Mouse (Mus musculus): ENCODE measurements around the gene Twf1.

Gene Twf1

GRCm38 (mm10) chr15:94574566-94575268, 15.0 kb downstream of the Twf1 start:
- in situ Hi-C loops (cut with MseI, MboI), result no loop called here

DNA sequence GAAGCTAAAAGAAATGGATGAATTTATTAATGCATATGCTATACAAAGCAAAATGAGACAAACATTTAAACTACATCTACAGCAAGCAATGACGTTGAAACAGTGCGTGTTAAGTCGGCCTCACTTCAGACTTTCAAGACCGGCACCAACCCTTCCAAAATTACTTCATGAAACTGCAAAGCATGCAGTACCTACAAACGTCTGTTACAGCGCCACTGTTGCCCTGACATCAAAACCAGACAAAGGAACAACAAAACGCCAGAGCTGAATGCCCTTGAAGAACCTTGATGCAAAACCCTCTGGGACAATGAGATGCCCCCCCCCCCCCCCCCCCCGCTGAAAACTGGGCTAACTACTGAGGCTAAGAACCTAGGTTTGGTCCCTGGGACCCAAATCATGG, 16.9 kb downstream of the Twf1 start:
- in situ Hi-C loops (cut with MseI, MboI), result no loop called here

DNA sequence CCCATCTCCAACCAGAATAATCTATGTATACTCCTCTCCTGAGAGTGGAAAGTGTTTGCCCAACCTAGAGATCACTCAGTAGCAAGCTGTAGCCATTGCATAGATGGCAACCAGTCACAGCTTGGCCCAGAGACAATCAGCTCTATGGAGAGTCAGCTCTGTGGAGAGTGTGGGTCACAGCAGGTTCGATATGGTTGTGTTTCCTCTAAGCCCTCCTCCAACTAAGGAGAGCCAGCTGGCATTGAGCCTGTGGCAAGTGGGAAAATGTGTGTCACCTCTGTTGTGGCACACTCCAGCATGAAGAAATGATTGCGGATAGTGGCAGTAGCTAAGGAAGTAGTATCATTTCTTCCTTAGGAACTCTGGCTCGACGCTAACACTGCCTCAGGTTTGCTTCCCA, 18.2 kb downstream of the Twf1 start:
- in situ Hi-C loops (cut with MseI, MboI), result no loop called here

- in situ Hi-C loops (cut with MseI, MboI), result no loop called here
Measured at GRCm38 (mm10) chr15:94568496-94569182, 21.1 kb downstream of the Twf1 start.

- in situ Hi-C loops (cut with MseI, MboI), result no loop called here
Measured at GRCm38 (mm10) chr15:94565854-94566253, 23.8 kb downstream of the Twf1 start.

DNA sequence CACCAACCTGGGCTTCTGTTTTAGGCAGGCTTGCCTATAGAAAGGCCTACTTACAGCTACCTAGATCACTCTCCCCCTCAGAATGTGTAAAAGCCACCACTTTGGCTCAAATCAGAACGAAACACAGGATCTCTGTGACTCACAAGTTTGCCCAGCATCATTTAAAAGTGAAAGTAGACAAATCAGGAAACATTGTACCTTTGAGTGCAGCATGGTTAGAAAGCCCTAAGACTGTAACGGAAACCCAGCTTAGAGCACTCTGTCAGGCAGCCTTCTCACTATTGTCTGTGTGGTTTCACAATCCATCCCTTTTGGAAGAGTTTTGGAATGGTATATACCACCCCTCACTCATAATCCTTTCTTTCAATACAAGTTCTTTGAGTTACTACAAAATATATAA, 24.8 kb downstream of the Twf1 start:
- in situ Hi-C loops (cut with MseI, MboI), result no loop called here

DNA sequence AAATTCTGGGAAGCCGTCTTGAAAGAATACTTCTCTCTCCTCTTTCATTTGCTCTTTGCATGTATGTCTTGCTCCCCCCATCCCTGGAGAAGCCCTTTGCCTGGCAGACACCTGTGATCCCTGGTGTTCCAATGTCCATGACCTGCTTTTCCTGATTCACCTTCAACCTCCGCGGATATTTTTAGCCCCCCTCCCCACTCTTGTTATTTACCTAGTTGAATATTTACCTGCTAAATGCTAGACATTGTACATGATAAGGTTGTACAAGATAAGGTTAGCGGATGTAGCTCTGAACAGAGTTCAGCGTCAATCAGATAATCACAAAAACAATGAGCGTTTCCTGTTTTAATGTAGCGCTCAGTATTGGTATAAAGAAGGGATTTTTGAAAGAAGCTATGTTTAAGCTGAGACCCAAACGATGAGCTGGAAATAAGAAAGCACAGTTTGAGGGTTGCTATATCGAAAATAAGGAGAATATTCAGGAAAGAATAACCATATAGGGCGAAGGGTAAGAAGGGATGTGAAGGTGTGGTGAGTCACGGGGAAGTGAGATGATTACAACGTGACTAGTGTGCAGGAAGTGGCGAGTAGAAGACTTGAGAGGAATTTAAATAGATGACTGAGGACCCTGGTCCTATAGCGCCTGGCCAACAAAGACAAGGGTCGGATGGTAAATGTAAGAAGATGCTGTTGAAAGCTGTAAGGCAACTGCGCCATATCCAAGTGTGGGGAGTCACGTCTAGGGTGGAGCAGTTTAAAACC, 30.6 kb downstream of the Twf1 start:
- in situ Hi-C loops (cut with MseI, MboI), result loop anchor here in 1 of 2 experiments (10.0 kb wide), 1 partner anchor 106 kb away; no protein-coding TSS in a partner anchor

- in situ Hi-C loops (cut with MseI, MboI), result loop anchor here in 1 of 2 experiments (10.0 kb wide), 1 partner anchor 107 kb away; no protein-coding TSS in a partner anchor
Measured at GRCm38 (mm10) chr15:94557442-94557841, 32.2 kb downstream of the Twf1 start.

DNA sequence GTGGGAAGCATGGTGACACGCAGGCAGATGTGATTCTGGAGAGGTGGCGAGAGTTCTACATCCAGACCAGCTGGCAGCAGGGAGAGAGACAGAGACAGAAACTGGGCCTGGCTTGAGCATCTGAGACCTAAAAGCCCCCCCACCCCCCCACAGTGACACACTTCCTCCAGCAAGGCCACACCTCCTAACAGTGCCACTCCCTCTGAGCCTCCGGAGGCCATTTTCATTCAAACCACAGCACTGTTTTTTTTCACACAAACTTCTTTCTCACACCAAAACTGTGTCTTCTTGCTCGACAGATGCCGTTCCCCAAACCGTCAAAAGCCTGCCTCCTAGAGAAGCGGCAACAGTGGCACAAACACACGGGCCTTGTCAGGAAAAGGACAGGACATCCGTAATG, 36.2 kb downstream of the Twf1 start:
- in situ Hi-C loops (cut with MseI, MboI), result loop anchor here in 1 of 2 experiments (10.0 kb wide), 1 partner anchor 111 kb away; no protein-coding TSS in a partner anchor

DNA sequence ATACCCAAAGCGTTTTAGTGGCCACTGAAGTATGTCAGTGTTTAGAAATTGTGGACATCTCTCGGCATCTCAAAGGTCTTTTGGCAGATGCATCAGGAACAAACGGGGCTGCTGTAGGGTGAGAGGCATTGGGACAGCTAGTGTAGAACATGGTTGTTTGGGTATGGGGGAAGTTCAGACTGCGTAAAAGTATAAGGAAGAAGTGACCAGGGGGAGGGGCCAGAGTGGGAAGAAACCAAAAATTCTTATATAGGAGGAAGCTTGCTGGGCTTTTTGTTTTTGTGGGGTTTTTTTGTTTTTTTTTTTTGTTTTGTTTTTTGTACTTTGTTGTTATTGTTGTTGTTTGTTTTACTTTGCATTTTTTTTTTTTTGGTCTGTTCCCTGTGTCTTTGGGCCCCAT, 44.8 kb downstream of the Twf1 start:
- in situ Hi-C loops (cut with MseI, MboI), result no loop called here

GRCm38 (mm10) chr15:94544052-94544636, 45.5 kb downstream of the Twf1 start:
- in situ Hi-C loops (cut with MseI, MboI), result no loop called here

DNA sequence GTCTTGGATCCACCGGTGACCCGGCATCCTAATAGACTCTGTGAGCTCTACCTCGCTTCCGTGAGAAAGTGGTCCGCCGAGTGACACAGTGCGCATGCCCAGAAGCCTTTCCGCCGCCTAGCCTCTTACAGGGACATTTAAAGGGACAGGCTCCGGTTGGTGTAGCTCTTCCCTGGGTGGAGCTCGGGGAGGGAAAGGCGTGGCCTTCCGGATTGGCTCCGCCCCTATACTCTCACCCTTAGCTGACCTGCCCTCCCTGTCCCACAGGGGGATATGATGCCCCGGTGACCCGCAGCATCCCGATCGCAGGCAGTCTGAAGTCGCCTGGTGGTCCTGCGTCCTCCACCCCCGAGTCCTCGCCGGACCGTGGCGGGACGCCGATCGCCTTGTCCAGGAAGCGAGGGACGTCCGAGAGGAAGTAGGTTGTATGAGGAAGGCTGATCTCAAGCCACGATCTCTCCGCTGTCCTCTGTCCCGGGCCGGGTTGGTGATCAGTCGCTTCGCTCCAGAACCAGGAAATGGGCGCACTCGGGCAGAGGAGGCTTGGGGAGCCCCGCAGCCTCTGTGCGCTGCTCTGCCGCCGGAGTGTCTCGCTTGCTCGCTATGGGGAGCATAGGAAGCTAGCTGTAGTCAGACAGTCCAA, 46.2 kb downstream of the Twf1 start, which contains the start of the genes Pus7l and Irak4:
Pus7l (minus strand) TSS at position 139 of the 643 bp plus-strand sequence.
Irak4 (plus strand) TSS at position 235 of the 643 bp plus-strand sequence.
- in situ Hi-C loops (cut with MseI, MboI), result no loop called here

GRCm38 (mm10) chr15:94542567-94543408, 46.9 kb downstream of the Twf1 start:
- in situ Hi-C loops (cut with MseI, MboI), result no loop called here

- in situ Hi-C loops (cut with MseI, MboI), result no loop called here
Measured at GRCm38 (mm10) chr15:94539296-94539695, 50.4 kb downstream of the Twf1 start.

DNA sequence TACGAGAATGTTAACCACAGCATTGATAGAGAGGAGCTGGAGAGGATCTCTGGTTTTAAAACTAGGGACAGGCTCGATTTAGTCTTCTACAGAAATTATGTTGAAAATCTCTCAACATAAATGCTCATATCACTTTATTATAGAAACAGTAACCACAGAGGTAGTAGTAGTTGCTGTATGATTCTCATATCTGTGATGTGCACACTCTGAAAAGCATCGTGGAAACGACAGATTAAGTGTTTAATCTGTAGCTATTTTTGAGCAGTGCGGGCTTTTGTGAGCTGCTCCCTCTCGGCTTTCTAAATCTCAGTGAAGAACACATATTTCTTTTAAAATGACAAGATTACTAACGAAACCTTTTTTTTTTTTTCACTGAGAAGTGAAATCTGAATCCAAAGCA, 54.2 kb downstream of the Twf1 start:
- in situ Hi-C loops (cut with MseI, MboI), result no loop called here

DNA sequence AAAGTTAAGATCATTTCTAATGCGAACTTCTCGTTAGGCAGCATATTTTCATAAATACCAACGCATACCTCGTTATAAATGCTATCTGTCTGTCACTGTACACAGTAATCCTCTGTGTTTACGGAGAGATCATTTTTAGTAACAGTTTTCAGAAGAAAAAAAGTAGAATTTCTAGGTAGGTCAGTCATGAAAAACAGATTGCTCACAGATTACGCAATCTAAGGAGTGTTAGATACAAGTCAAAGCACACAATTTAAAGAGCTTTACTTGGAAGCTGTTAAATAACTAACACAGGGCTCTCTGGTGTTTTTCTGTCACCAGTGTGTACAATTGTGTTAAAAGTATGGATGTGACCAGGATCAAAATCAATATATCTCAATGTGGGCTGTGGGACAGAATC, 56.7 kb downstream of the Twf1 start:
- in situ Hi-C loops (cut with MseI, MboI), result no loop called here

DNA sequence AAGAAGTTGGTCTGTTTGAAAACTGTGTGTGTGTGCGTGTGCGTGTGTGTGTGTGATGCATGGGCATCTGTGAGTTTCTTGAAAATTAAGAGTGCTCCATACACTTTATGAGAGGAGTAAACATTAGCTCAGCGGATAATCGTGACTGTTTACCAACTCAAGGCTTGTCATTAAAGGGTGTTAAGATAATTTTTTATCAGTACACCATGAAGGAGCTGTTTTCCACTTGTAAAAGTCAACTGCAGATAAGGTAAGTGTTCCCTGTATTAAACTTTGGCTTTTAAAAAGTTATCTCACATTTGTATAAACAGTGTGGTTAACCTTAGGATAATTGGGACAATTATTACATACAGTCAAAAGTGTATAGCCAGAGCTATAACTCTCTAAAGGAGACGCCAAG, 57.4 kb downstream of the Twf1 start:
- in situ Hi-C loops (cut with MseI, MboI), result no loop called here

GRCm38 (mm10) chr15:94530519-94530918, 59.2 kb downstream of the Twf1 start:
- in situ Hi-C loops (cut with MseI, MboI), result no loop called here

Data from mouse trophoblast stem cell (cell line).